In genomic region chr16:33726892-33727291, GRCm38 (mm10) we compare ENCODE assay signal across 1 mouse cellular context.
TF ChIP-seq lines count a peak whose summit lies in the region.

No protein-coding gene starts in this region.

TF ChIP-seq in CH12.LX, 34 proteins besides CTCF, POLR2A, EP300 and RAD21 (continued from another document):
- TF ChIP-seq JUND (conservative IDR thresholded peaks at IDR 0.05; ENCODE audit: low read depth, low read length) (no peak), PAX5 (IDR thresholded peaks at IDR 0.05; ENCODE audit: low read length) (no peak), ZC3H11A (IDR thresholded peaks at IDR 0.05; ENCODE audit: low read depth, low read length) (no peak), UBTF (IDR thresholded peaks at IDR 0.05; ENCODE audit: low read depth, low read length) (no peak), ZKSCAN1 (IDR thresholded peaks at IDR 0.05; ENCODE audit: borderline replicate concordance, low read depth, low read length) (no peak), BHLHE40 (IDR thresholded peaks at IDR 0.05; ENCODE audit: low read depth, low read length) (peak; percentile 35), TCF12 (IDR thresholded peaks at IDR 0.05; ENCODE audit: low read depth, low read length) (peak; percentile 16; the same call in 1 of the 2 replicates), MAFK (IDR thresholded peaks at IDR 0.05; ENCODE audit: insufficient replicate concordance, low read length) (no peak), MAX (IDR thresholded peaks at IDR 0.05; ENCODE audit: low read length) (no peak), MYC (IDR thresholded peaks at IDR 0.05; ENCODE audit: low read depth, low read length) (no peak), MXI1 (IDR thresholded peaks at IDR 0.05; ENCODE audit: low read depth, low read length) (no peak), USF2 (conservative IDR thresholded peaks at IDR 0.05; ENCODE audit: low read depth, low read length) (no peak), E2F4 (IDR thresholded peaks at IDR 0.05; ENCODE audit: insufficient replicate concordance, low read depth, low read length) (no peak), IRF4 (IDR thresholded peaks at IDR 0.05; ENCODE audit: low read depth, low read length) (no peak), ZMIZ1 (IDR thresholded peaks at IDR 0.05; ENCODE audit: low read depth, low read length) (peak; percentile 66; the same call in 1 of the 2 replicates), MAZ (IDR thresholded peaks at IDR 0.05; ENCODE audit: low read depth, low read length) (no peak), ZNF384 (IDR thresholded peaks at IDR 0.05; ENCODE audit: low read depth, low read length) (no peak), POLR2AphosphoS2 (IDR thresholded peaks at IDR 0.05; ENCODE audit: low read depth, low read length) (no peak), ETS1 (conservative IDR thresholded peaks at IDR 0.05; ENCODE audit: low read depth, low read length) (no peak; the same call in 1 of the 2 replicates), GABPA (IDR thresholded peaks at IDR 0.05; ENCODE audit: insufficient replicate concordance, low read depth, low read length) (no peak)
